Mouse (Mus musculus) neural tube, embryonic 13.5 days (tissue): Measurements from ENCODE around the gene Hs1bp3. TPM values are rescaled to one million over a fixed set of nuclear protein-coding genes. Genes with fewer than 3 reads are reported as not detected.
A peak's percentile ranks its signal among the peaks of the same experiment; 100 is the strongest.

Experiments
- ATAC-seq: fragments of 200-750 bp; cut with Nextera tagmentation; 2 replicates; pipeline ENCODE4 v1.8.0; 2017; ENCODE audit warnings: low read depth, mild to moderate bottlenecking, moderate TSS enrichment, moderate library complexity
- H3K27ac ChIP-seq: fragments of 300-500 bp; sonication (generic); replicated peaks from 2 replicates; pipeline ENCODE4 v1.5.1; 2015; ENCODE audit warnings: moderate library complexity, mild to moderate bottlenecking, inconsistent platforms
- H3K27me3 ChIP-seq: fragments of 300-500 bp; sonication (generic); 2 replicates; pipeline ENCODE4 v1.6.1; 2015; ENCODE audit warnings: mild to moderate bottlenecking, inconsistent platforms
- H3K36me3 ChIP-seq: fragments of 300-500 bp; sonication (generic); 2 replicates; pipeline ENCODE4 v1.6.1; 2015; ENCODE audit warnings: mild to moderate bottlenecking, inconsistent platforms
- H3K4me1 ChIP-seq: fragments of 300-500 bp; sonication (generic); replicated peaks from 2 replicates; pipeline ENCODE4 v1.6.1; 2015; ENCODE audit warnings: inconsistent platforms
- H3K4me2 ChIP-seq: fragments of 300-500 bp; sonication (generic); 2 replicates; pipeline ENCODE4 v1.6.1; 2015; ENCODE audit warnings: inconsistent platforms, mild to moderate bottlenecking, moderate library complexity
- H3K4me3 ChIP-seq: fragments of 300-500 bp; sonication (generic); 2 replicates; pipeline ENCODE4 v1.5.1; 2015; ENCODE audit warnings: mild to moderate bottlenecking, inconsistent platforms
- H3K9ac ChIP-seq: fragments of 300-500 bp; sonication (generic); 2 replicates; pipeline ENCODE4 v1.6.1; 2015; ENCODE audit warnings: moderate library complexity, mild to moderate bottlenecking, inconsistent platforms
- H3K9me3 ChIP-seq: fragments of 300-500 bp; sonication (generic); 2 replicates; pipeline ENCODE4 v1.6.1; 2016; ENCODE audit warnings: inconsistent platforms
- WGBS: fragments of 180-500 bp; shearing (Covaris S2); methylation state at CpG from one replicate; pipeline ENCODE4 v1.1.7; 2015; 5-methylcytosine and 5-hydroxymethylcytosine counted together
- polyA plus RNA-seq: library from polyadenylated mRNA; unstranded; fragments of >200 nt; fragmentation: Nextera tagmentation; extraction: Ambion mirVana; gene quantifications from 2 replicates; pipeline ENCODE4 v1.2.1, GENCODE M21; 2015

The Hs1bp3 gene
- polyA plus RNA-seq, 1 experiment from 2014 or later, result 11.3 TPM

DNA sequence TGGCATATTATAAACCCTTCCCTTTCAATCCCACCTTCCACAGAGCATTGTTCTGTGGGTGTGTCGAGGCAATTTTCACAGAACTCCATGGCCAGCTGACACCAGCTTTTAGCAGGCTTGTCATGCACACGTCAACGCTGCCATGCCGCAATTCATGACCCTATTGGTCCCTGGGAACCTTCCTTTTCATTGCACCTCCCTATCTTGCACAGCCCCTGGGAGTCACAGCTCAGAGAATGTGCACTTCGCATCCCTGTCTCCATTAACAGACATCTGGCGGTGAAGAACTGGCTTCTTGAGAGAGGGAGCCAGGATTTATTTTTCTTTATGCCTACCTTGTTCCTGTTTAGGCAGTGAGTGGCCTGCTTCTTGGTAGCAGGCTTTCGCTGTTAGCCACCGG is 25.7 kb downstream of the Hs1bp3 start:
- H3K9ac ChIP-seq, result peak overlapping the region; percentile 38; the same call in 1 of the 2 replicates
- peak overlapping the region; percentile 76 for H3K27ac ChIP-seq
- 48% methylated on average over 8 of the region's 8 CpGs for WGBS
- ATAC-seq, result peak; percentile 69
- no peak overlapping the region for H3K4me3 ChIP-seq
- peaks cover 33% of the 10 kb centered on the region for H3K4me1 ChIP-seq
- H3K9me3 ChIP-seq, result no peaks in the 10 kb centered on the region
- H3K36me3 ChIP-seq, result peaks cover 46% of the 10 kb centered on the region
- no peak overlapping the region for H3K4me2 ChIP-seq
- H3K27me3 ChIP-seq, result no peaks in the 10 kb centered on the region

DNA sequence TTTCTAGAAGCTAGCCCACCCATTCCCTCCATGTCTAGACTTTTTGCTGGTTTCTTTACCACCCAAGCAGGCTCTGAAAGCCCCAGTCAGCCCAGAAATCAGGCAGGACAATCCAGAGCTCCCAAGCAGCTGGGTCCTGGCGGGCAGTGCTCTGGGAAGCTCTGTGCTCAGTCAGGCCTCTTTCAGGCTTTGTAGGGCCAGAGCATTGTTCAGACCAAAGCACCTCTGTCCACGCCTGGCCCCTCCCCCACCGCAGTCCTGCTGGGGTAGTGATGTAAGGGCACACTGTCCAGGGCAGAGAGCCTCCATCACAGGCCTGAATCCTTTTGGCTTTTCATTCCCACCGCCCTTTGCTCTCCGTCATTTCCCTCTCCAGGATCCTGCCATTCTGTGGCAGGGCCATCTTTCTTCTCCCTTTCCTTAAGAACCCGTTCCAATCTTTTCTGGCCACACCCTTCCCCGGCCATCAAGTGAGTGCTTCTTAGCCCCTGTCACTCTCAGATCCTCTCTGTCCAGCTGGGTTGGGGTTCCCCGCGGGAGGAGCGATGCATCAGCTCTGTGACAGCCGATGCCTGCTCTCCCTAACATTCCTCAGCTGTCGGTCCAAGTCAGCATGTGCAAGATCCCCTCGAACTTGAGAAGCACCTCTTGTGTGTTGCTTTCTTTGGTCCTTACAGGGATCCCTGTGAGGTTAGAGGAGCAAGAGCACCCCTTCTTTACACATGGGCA is 26.5 kb downstream of the Hs1bp3 start:
- H3K4me2 ChIP-seq, result no peak overlapping the region
- ATAC-seq, result 0 out of 2 replicates have a peak, but pooled peaks have one; percentile 32
- H3K27me3 ChIP-seq, result no peaks in the 10 kb centered on the region
- H3K9ac ChIP-seq, result peak overlapping the region; percentile 28; the same call in 1 of the 2 replicates
- WGBS, result 29% methylated on average over 13 of the region's 13 CpGs
- no peak overlapping the region for H3K4me3 ChIP-seq
- H3K36me3 ChIP-seq, result peaks cover 46% of the 10 kb centered on the region
- peak overlapping the region; percentile 76 for H3K27ac ChIP-seq
- peaks cover 33% of the 10 kb centered on the region for H3K4me1 ChIP-seq
- H3K9me3 ChIP-seq, result no peaks in the 10 kb centered on the region

DNA sequence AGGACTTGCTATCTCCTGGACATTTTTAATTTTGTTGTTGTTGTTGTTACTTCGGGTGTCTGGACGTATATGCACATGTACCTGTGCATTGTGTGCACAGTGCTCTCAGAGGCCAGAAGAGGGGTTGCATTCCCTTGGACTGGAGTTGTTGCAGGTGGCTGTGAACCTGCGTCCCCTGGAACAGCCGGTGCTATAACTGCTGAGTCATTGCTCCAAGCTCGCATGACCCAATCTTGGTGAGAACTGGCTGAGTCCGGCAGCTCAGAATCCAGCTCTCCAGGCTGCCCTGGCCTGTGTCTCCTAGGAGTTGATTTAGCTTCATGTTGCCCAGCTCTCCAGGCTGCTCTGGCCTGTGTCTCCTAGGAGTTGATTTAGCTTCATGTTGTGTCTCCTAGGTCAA is 27.8 kb downstream of the Hs1bp3 start:
- Histone ChIP-seq H3K36me3 (peaks cover 38% of the 10 kb centered on the region), H3K9ac (no peak overlapping the region), H3K27me3 (no peaks in the 10 kb centered on the region), H3K4me3 (no peak overlapping the region), H3K4me2 (no peak overlapping the region), H3K9me3 (no peaks in the 10 kb centered on the region), H3K4me1 (peaks cover 33% of the 10 kb centered on the region), H3K27ac (no peak overlapping the region)
- ATAC-seq, result no peak
- 91% methylated on average over 6 of the region's 6 CpGs for WGBS

GRCm38 (mm10) chr12:8343381-8343780 is 30.1 kb downstream of the Hs1bp3 start:
- no peak for ATAC-seq
- no peaks in the 10 kb centered on the region for H3K9me3 ChIP-seq
- H3K27ac ChIP-seq, result no peak overlapping the region
- H3K9ac ChIP-seq, result no peak overlapping the region
- WGBS, result 87% methylated on average over 3 of the region's 3 CpGs
- peaks cover 30% of the 10 kb centered on the region for H3K4me1 ChIP-seq
- H3K27me3 ChIP-seq, result no peaks in the 10 kb centered on the region
- H3K36me3 ChIP-seq, result peaks cover 23% of the 10 kb centered on the region
- H3K4me2 ChIP-seq, result no peak overlapping the region
- H3K4me3 ChIP-seq, result no peak overlapping the region

DNA sequence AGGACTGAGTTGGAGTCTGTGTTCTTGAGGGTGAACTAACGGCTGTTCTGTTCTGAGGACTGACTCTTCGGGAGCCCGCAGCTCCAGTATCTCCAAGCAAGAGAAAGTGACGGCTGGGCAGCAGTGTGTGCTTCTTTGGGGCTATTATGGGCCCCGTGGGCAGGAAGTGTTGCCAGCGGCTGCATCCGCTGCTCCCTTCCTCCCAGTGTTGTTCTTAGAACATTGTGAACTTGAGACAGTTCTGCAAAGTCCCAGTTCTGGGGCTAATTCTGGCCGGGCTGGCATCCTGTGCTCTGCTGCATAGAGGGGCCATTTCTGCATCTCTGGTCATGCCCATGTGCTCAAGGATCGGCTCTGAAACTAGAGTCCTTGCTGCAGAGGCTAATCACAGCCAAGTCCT is 31.7 kb downstream of the Hs1bp3 start:
- Histone ChIP-seq H3K9me3 (no peaks in the 10 kb centered on the region), H3K36me3 (peaks cover 18% of the 10 kb centered on the region), H3K27me3 (no peaks in the 10 kb centered on the region), H3K4me2 (no peak overlapping the region), H3K4me3 (no peak overlapping the region), H3K9ac (0 out of 2 replicates have a peak overlapping the region, but pooled peaks have one; percentile 13), H3K27ac (peak overlapping the region; percentile 56), H3K4me1 (peaks cover 29% of the 10 kb centered on the region)
- no peak for ATAC-seq
- 65% methylated on average over 9 of the region's 9 CpGs for WGBS

- Histone ChIP-seq H3K27me3 (no peaks in the 10 kb centered on the region), H3K9me3 (no peaks in the 10 kb centered on the region), H3K27ac (peak overlapping the region; percentile 35; the same call in 1 of the 2 replicates), H3K4me3 (no peak overlapping the region), H3K4me1 (peaks cover 28% of the 10 kb centered on the region), H3K4me2 (no peak overlapping the region), H3K36me3 (peaks cover 18% of the 10 kb centered on the region), H3K9ac (no peak overlapping the region)
- WGBS, result 95% methylated on average over 5 of the region's 5 CpGs
- no peak for ATAC-seq
Measured at GRCm38 (mm10) chr12:8345539-8345938, 32.3 kb downstream of the Hs1bp3 start.

GRCm38 (mm10) chr12:8347746-8348462 is 34.7 kb downstream of the Hs1bp3 start:
- H3K4me3 ChIP-seq, result no peak overlapping the region
- no peak overlapping the region for H3K4me2 ChIP-seq
- ATAC-seq, result no peak
- H3K9me3 ChIP-seq, result no peaks in the 10 kb centered on the region
- H3K27ac ChIP-seq, result peak overlapping the region; percentile 56
- no peaks in the 10 kb centered on the region for H3K27me3 ChIP-seq
- H3K36me3 ChIP-seq, result peaks cover 6% of the 10 kb centered on the region; the same call in 1 of the 2 replicates
- peaks cover 28% of the 10 kb centered on the region for H3K4me1 ChIP-seq
- WGBS, result 73% methylated on average over 8 of the region's 8 CpGs
- H3K9ac ChIP-seq, result no peak overlapping the region

- Histone ChIP-seq H3K27me3 (no peaks in the 10 kb centered on the region), H3K27ac (peak overlapping the region; percentile 56), H3K9me3 (no peaks in the 10 kb centered on the region), H3K4me1 (peaks cover 28% of the 10 kb centered on the region), H3K9ac (no peak overlapping the region), H3K4me2 (no peak overlapping the region), H3K36me3 (no peaks in the 10 kb centered on the region), H3K4me3 (no peak overlapping the region)
- no peak for ATAC-seq
- 64% methylated on average over 9 of the region's 9 CpGs for WGBS
Measured at GRCm38 (mm10) chr12:8348733-8349513, 35.7 kb downstream of the Hs1bp3 start.

GRCm38 (mm10) chr12:8351025-8351903 is 38.0 kb downstream of the Hs1bp3 start:
- no peak for ATAC-seq
- H3K36me3 ChIP-seq, result no peaks in the 10 kb centered on the region
- H3K4me1 ChIP-seq, result peaks cover 28% of the 10 kb centered on the region
- no peak overlapping the region for H3K4me2 ChIP-seq
- H3K27me3 ChIP-seq, result no peaks in the 10 kb centered on the region
- H3K27ac ChIP-seq, result 0 out of 2 replicates have a peak overlapping the region, but pooled peaks have one; percentile 9
- WGBS, result 39% methylated on average over 4 of the region's 4 CpGs
- no peak overlapping the region for H3K4me3 ChIP-seq
- no peak overlapping the region for H3K9ac ChIP-seq
- H3K9me3 ChIP-seq, result no peaks in the 10 kb centered on the region

GRCm38 (mm10) chr12:8353071-8353470 is 39.8 kb downstream of the Hs1bp3 start:
- H3K27me3 ChIP-seq, result no peaks in the 10 kb centered on the region
- H3K9ac ChIP-seq, result no peak overlapping the region
- no peak overlapping the region for H3K4me2 ChIP-seq
- 77% methylated on average over 4 of the region's 4 CpGs for WGBS
- H3K4me1 ChIP-seq, result peaks cover 30% of the 10 kb centered on the region
- H3K4me3 ChIP-seq, result no peak overlapping the region
- H3K9me3 ChIP-seq, result no peaks in the 10 kb centered on the region
- no peak for ATAC-seq
- H3K36me3 ChIP-seq, result no peaks in the 10 kb centered on the region
- H3K27ac ChIP-seq, result no peak overlapping the region

DNA sequence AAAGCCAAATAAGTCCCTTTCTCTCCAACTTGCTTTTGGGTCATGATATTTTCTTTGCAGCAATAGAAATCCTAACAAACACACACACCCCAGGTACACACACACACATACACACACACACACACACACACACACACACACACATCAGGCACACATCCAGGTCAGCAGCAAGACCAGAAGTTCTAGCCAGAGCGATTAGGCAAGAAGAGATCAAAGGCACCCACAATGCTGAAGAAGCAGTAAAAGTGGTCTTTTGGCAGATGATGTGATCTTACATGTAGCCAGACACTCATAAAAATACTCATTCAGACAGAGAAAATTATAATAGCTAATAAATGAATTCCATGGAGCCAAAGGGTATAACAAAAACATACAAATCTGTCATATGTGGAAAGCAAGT is 41.0 kb downstream of the Hs1bp3 start:
- no peaks in the 10 kb centered on the region for H3K9me3 ChIP-seq
- peaks cover 20% of the 10 kb centered on the region for H3K4me1 ChIP-seq
- H3K4me3 ChIP-seq, result no peak overlapping the region
- H3K9ac ChIP-seq, result no peak overlapping the region
- H3K27me3 ChIP-seq, result no peaks in the 10 kb centered on the region
- WGBS, result 90% methylated on average over 1 of the region's 1 CpGs
- no peak overlapping the region for H3K27ac ChIP-seq
- ATAC-seq, result no peak
- H3K36me3 ChIP-seq, result no peaks in the 10 kb centered on the region
- no peak overlapping the region for H3K4me2 ChIP-seq
